Mouse (Mus musculus) hindbrain, embryonic 13.5 days (tissue): ENCODE data around the gene Ankrd13c. TPM values are rescaled to one million over a fixed set of nuclear protein-coding genes. Genes with fewer than 3 reads are reported as not detected.

ENCODE experiments used
- ATAC-seq: fragments of 200-750 bp; cut with Nextera tagmentation; 2 replicates; pipeline ENCODE4 v1.8.0; 2017; ENCODE audit warnings: moderate TSS enrichment; ENCODE audit not compliant: low FRiP score
- H3K27ac ChIP-seq: fragments of 300-500 bp; sonication (generic); 2 replicates; pipeline ENCODE4 v1.5.1; 2015; ENCODE audit warnings: inconsistent platforms, mild to moderate bottlenecking, moderate library complexity
- H3K27me3 ChIP-seq: fragments of 300-500 bp; sonication (generic); 2 replicates; pipeline ENCODE4 v1.6.1; 2015; ENCODE audit warnings: mild to moderate bottlenecking, inconsistent platforms
- H3K36me3 ChIP-seq: fragments of 300-500 bp; sonication (generic); 2 replicates; pipeline ENCODE4 v1.6.1; 2015; ENCODE audit warnings: mild to moderate bottlenecking, inconsistent platforms
- H3K4me1 ChIP-seq: fragments of 300-500 bp; sonication (generic); replicated peaks from 2 replicates; pipeline ENCODE4 v1.6.1; 2015; ENCODE audit warnings: inconsistent platforms
- H3K4me2 ChIP-seq: fragments of 300-500 bp; sonication (generic); 2 replicates; pipeline ENCODE4 v1.6.1; 2015; ENCODE audit warnings: inconsistent platforms, mild to moderate bottlenecking, moderate library complexity
- H3K4me3 ChIP-seq: fragments of 300-500 bp; sonication (generic); 2 replicates; pipeline ENCODE4 v1.5.1; 2015; ENCODE audit warnings: mild to moderate bottlenecking, inconsistent platforms
- H3K9ac ChIP-seq: fragments of 300-500 bp; sonication (generic); 2 replicates; pipeline ENCODE4 v1.6.1; 2015; ENCODE audit warnings: mild to moderate bottlenecking, inconsistent platforms
- H3K9me3 ChIP-seq: fragments of 300-500 bp; sonication (generic); 2 replicates; pipeline ENCODE4 v1.6.1; 2016; ENCODE audit warnings: inconsistent platforms
- WGBS: fragments of 180-500 bp; shearing (Covaris S2); methylation state at CpG from one replicate; pipeline ENCODE4 v1.1.7; 2015; 5-methylcytosine and 5-hydroxymethylcytosine counted together
- polyA plus RNA-seq: library from polyadenylated mRNA; unstranded; fragments of >200 nt; fragmentation: Nextera tagmentation; extraction: Ambion mirVana; gene quantifications from 2 replicates; pipeline ENCODE4 v1.2.1, GENCODE M21; 2015

Ankrd13c gene
- polyA plus RNA-seq, 1 experiment from 2014 or later: 22.9 TPM

GRCm38 (mm10) chr3:158038106-158038505 is 91.1 kb downstream of the Ankrd13c start:
- WGBS: 76% methylated on average over 3 of the region's 3 CpGs
- Histone ChIP-seq H3K4me3 (no peak overlapping the region), H3K27ac (no peak overlapping the region), H3K36me3 (0 out of 2 replicates have a peak, but pooled peaks cover 2% of the 10 kb centered on the region), H3K4me1 (peaks cover 23% of the 10 kb centered on the region), H3K4me2 (no peak overlapping the region), H3K9ac (no peak overlapping the region), H3K9me3 (no peaks in the 10 kb centered on the region), H3K27me3 (no peaks in the 10 kb centered on the region)
- no peak for ATAC-seq

DNA sequence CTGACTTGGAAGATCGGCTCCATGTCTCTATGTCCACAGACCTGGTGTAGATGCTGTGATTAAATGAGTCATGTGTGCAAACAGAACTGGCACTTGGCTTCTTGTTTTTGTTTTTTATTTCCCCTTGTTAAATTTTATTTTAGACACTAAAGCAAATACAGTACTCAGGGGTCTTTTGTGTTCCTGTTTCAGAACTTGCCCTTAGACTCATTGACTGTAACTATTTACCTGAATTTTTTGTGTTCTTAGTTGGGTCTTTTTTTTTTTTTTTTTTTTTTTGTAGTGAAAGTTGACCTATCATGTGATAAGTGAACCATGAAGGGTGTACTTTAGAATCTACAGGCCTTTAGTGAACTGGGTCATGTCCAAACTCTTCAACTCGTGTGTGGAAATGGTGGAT is 93.7 kb downstream of the Ankrd13c start:
- Histone ChIP-seq H3K4me2 (no peak overlapping the region), H3K36me3 (no peaks in the 10 kb centered on the region), H3K9me3 (no peaks in the 10 kb centered on the region), H3K4me3 (no peak overlapping the region), H3K27ac (no peak overlapping the region), H3K9ac (no peak overlapping the region), H3K27me3 (no peaks in the 10 kb centered on the region), H3K4me1 (peaks cover 7% of the 10 kb centered on the region)
- ATAC-seq: no peak
- WGBS: 84% methylated on average over 2 of the region's 2 CpGs

DNA sequence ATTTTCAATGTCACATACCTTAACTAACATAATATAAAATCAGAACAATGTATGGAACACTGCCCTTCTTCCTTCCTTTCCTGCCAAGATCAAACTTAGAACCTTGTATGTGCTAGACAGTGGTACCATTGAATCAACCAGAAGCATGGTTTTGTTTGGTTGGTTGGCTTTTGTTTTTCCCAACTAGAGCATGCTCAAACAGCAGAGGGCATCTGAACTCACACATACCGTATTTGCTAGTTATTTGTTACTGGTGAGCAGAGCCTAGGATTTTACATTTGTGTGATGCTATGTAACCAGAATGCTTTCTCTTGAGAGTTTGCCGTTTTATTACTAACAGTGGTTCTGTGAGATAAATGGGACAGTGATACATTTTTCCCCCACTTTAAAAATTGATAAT is 102.5 kb downstream of the Ankrd13c start:
- WGBS: 84% methylated on average over 2 of the region's 2 CpGs
- no peak overlapping the region for H3K9ac ChIP-seq
- H3K4me3 ChIP-seq: no peak overlapping the region

More for the DNA sequence above, 102.5 kb downstream of the Ankrd13c start:
- Histone ChIP-seq H3K36me3 (peaks cover 20% of the 10 kb centered on the region), H3K27ac (no peak overlapping the region), H3K4me2 (no peak overlapping the region), H3K27me3 (no peaks in the 10 kb centered on the region), H3K9me3 (no peaks in the 10 kb centered on the region), H3K4me1 (no peaks in the 10 kb centered on the region)
- no peak for ATAC-seq

Other genes starting within 250 kb of the Ankrd13c start
- 3.1 and 3.2 TPM in 2 replicates for gene Cth, start 22.2 kb upstream of the Ankrd13c start, polyA plus RNA-seq
- 294 and 296 TPM in 2 replicates for gene Srsf11, start 89.4 kb downstream of the Ankrd13c start, polyA plus RNA-seq
- gene Lrrc40, start 89.4 kb downstream of the Ankrd13c start, polyA plus RNA-seq: 55.2 and 55.3 TPM in 2 replicates